Mouse (Mus musculus) lung, embryonic 15.5 days (tissue): Measurements from ENCODE around the gene C130060K24Rik. TPM values are rescaled to one million over a fixed set of nuclear protein-coding genes. Genes with fewer than 3 reads are reported as not detected.
A peak's percentile ranks its signal among the peaks of the same experiment; 100 is the strongest.

Source experiments
- ATAC-seq: fragments of 200-750 bp; cut with Nextera tagmentation; 2 replicates; pipeline ENCODE4 v1.8.0; 2017; ENCODE audit warnings: moderate number of reproducible peaks, borderline replicate concordance; ENCODE audit not compliant: low FRiP score, low TSS enrichment; ENCODE audit errors: extremely low read depth
- H3K27ac ChIP-seq: fragments of 300-500 bp; sonication (generic); 2 replicates; pipeline ENCODE4 v1.5.1; 2015; ENCODE audit warnings: moderate library complexity, mild to moderate bottlenecking, inconsistent platforms
- H3K27me3 ChIP-seq: fragments of 300-500 bp; sonication (generic); 2 replicates; pipeline ENCODE4 v1.6.1; 2015; ENCODE audit warnings: inconsistent platforms
- H3K36me3 ChIP-seq: fragments of 300-500 bp; sonication (generic); 2 replicates; pipeline ENCODE4 v1.6.1; 2015; ENCODE audit warnings: inconsistent platforms
- H3K4me1 ChIP-seq: fragments of 300-500 bp; sonication (generic); 2 replicates; pipeline ENCODE4 v1.6.1; 2015; ENCODE audit warnings: inconsistent platforms
- H3K4me2 ChIP-seq: fragments of 300-500 bp; sonication (generic); 2 replicates; pipeline ENCODE4 v1.6.1; 2015; ENCODE audit warnings: inconsistent platforms, mild to moderate bottlenecking, moderate library complexity
- H3K4me3 ChIP-seq: fragments of 300-500 bp; sonication (generic); 2 replicates; pipeline ENCODE4 v1.5.1; 2015; ENCODE audit warnings: mild to moderate bottlenecking, inconsistent platforms
- H3K9ac ChIP-seq: fragments of 300-500 bp; sonication (generic); 2 replicates; pipeline ENCODE4 v1.6.1; 2015; ENCODE audit warnings: inconsistent platforms
- H3K9me3 ChIP-seq: fragments of 300-500 bp; sonication (generic); 2 replicates; pipeline ENCODE4 v1.6.1; 2016; ENCODE audit warnings: inconsistent platforms
- WGBS: fragments of 180-500 bp; shearing (Covaris S2); methylation state at CpG from one replicate; pipeline ENCODE4 v1.1.7; 2015; 5-methylcytosine and 5-hydroxymethylcytosine counted together
- polyA plus RNA-seq: library from polyadenylated mRNA; unstranded; fragments of >200 nt; fragmentation: Nextera tagmentation; extraction: Ambion mirVana; gene quantifications from 2 replicates; pipeline ENCODE4 v1.2.1, GENCODE M21; 2015

C130060K24Rik gene
- polyA plus RNA-seq = 0.26 and 0.74 TPM in 2 replicates

DNA sequence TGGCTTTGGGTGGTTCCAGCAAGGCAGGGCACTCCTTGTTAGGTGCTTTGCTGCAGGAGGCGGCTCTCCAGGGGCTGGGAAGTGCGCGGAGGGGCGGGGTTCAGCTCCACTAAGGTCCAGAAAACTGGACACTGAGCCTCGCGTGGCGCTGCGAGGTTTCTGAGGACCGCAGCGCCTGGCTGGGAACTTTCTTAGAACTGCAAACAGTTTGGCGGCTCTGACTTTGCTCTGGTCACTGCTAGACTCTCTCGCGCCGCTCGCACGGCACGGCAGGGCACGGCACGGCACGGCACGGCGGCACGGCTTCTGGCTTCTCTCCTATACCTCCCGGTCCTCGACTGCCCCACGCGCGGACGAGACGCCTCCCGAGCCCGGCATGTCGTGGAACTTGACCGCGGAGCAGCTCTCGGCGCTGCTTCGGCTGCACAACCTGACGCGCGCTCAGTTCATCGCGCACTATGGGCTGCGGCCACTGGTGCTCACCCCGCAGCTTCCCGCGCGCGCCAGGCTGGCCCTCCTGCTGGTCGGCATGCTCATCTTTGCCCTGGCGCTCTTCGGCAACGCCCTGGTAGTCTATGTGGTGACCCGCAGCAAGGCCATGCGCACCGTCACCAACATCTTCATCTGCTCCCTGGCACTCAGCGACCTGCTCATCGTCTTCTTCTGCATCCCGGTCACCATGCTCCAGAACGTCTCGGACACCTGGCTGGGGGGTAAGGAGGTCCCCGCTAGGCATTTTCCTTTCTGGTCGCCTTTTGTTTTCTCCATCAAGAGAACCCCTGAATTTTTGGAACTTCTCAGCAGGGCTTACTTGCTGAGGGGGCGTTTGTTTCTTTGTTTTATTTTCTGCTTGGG, at the start of gene C130060K24Rik:
Gene C130060K24Rik (plus strand): TSS at position 188 of the 855 bp plus-strand sequence.
- Histone ChIP-seq H3K9me3 (no peaks in the 10 kb centered on the region), H3K36me3 (no peaks in the 10 kb centered on the region), H3K9ac (peak within 1 kb of the TSS; percentile 44), H3K27ac (no peak within 1 kb of the TSS), H3K4me3 (peak within 1 kb of the TSS; percentile 53), H3K4me1 (0 out of 2 replicates have a peak, but pooled peaks cover 4% of the 10 kb centered on the region), H3K27me3 (peaks cover 21% of the 10 kb centered on the region), H3K4me2 (peak within 1 kb of the TSS; percentile 98)
- WGBS = 1% methylated on average over 64 of the region's 64 CpGs
- ATAC-seq = peak; percentile 59; the same call in 1 of the 2 replicates

DNA sequence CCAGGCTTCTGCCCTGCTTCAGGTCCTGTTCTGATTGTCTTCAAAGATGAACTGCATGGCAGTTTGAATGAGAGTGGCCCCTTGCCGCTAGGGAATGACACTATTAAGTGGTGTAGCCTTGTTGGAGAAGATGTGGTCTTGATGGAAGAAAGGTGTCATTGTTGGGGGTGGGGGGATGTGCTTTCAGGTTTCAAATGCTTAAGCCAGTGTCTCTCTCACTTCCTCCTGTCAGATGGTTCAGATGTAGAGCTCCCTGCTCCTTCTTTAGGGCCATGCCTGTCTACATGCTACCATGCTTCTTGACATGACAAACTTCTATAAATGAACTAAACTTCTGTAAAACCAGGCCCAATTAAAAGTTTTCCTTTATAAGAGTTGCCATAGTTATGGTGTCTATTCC, 46.7 kb upstream of the C130060K24Rik start:
- ATAC-seq = no peak
- Histone ChIP-seq H3K27me3 (no peaks in the 10 kb centered on the region), H3K27ac (no peak overlapping the region), H3K9ac (no peak overlapping the region), H3K4me1 (no peaks in the 10 kb centered on the region), H3K9me3 (no peaks in the 10 kb centered on the region), H3K4me3 (no peak overlapping the region), H3K4me2 (no peak overlapping the region), H3K36me3 (no peaks in the 10 kb centered on the region)
- 84% methylated on average over 1 of the region's 1 CpGs for WGBS

DNA sequence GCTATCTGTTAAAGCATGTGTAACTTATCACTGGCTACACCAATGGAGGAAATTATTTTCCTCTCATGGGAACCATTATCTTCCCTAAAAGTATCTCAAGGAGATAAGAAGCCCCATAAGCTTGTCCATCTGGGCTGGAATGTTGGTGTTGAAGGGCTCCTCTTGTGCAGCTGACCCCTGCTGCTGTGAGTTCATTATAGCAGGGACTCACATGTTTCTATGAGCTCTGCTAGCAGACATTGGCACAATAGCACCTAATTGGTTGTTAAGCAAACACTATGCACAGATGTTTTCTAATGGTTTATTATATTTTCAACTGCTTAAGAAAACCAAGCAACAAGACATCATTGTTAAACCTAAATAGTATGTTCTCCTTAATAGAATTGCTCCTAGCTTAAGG, 41.5 kb upstream of the C130060K24Rik start:
- H3K27me3 ChIP-seq = no peaks in the 10 kb centered on the region
- no peak overlapping the region for H3K4me2 ChIP-seq
- no peaks in the 10 kb centered on the region for H3K36me3 ChIP-seq
- H3K4me1 ChIP-seq = no peaks in the 10 kb centered on the region
- H3K9ac ChIP-seq = no peak overlapping the region
- no peak overlapping the region for H3K27ac ChIP-seq
- H3K9me3 ChIP-seq = no peaks in the 10 kb centered on the region
- H3K4me3 ChIP-seq = no peak overlapping the region
- no peak for ATAC-seq

DNA sequence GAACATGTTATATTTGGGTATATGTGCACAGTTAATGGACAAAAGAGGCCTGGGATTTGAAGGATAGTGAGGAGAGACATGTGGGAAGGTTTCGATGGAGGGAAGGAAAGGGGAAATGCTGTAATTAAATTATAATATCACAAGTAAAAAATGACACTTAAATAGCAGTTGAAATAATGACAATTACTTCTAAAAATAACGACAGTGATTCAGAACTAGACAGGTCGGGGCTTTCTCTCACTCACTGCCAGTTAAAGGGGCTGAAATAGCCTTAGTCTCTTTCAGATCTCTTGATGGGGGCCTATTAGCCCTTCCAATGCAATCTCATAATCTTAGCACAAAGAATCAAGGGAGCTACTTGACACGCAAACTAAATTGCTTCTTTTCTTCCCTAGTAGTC, 39.5 kb upstream of the C130060K24Rik start:
- no peak overlapping the region for H3K4me2 ChIP-seq
- no peaks in the 10 kb centered on the region for H3K9me3 ChIP-seq
- H3K27ac ChIP-seq = no peak overlapping the region
- no peaks in the 10 kb centered on the region for H3K27me3 ChIP-seq
- no peaks in the 10 kb centered on the region for H3K36me3 ChIP-seq
- no peak overlapping the region for H3K4me3 ChIP-seq
- H3K4me1 ChIP-seq = no peaks in the 10 kb centered on the region
- H3K9ac ChIP-seq = no peak overlapping the region
- no peak for ATAC-seq
- 71% methylated on average over 4 of the region's 4 CpGs for WGBS

DNA sequence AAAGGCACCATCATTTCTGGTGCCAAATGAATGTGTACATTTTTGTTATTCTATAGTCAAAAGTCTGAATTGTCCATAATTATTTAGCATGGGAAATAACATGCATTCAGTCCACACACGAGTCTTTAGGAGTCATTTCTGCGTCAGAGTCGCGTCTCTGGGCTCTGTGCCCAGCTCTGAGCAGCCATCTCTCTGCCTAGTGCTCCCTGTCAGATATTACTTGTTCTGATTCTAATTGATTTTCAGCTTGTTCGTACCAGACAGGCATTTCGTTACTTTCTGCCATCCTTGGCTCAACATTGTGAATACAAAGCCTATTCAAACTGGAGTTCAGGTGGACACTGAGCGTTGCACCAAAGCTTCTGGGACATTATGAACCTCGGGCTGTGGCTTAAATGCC, 33.2 kb upstream of the C130060K24Rik start:
- no peak overlapping the region for H3K4me3 ChIP-seq
- no peaks in the 10 kb centered on the region for H3K4me1 ChIP-seq
- H3K9ac ChIP-seq = no peak overlapping the region
- no peak for ATAC-seq
- no peaks in the 10 kb centered on the region for H3K27me3 ChIP-seq
- WGBS = 60% methylated on average over 8 of the region's 8 CpGs
- H3K36me3 ChIP-seq = no peaks in the 10 kb centered on the region
- no peak overlapping the region for H3K4me2 ChIP-seq
- no peak overlapping the region for H3K27ac ChIP-seq
- H3K9me3 ChIP-seq = no peaks in the 10 kb centered on the region

DNA sequence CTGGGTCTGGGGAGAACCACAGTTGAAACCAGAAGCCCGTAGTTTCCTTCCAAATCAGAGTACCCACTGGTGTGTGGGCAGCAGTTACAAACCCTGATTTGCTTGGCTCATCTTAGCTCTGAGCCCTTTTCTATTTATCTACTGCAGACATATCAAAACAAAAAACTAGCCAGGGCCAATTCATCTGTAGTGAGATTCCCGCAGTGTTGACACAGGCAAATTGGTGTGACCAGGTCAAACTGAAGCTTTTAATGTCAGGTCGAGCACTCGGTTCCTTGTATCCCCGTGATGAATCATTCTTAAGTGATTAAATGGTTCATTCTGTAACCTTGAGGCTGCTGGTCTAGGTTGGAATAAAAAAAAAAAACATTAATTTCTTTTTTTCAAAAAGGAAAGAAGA, 32.6 kb upstream of the C130060K24Rik start:
- Histone ChIP-seq H3K27me3 (no peaks in the 10 kb centered on the region), H3K9ac (no peak overlapping the region), H3K36me3 (no peaks in the 10 kb centered on the region), H3K4me1 (no peaks in the 10 kb centered on the region), H3K4me2 (no peak overlapping the region), H3K4me3 (no peak overlapping the region), H3K9me3 (no peaks in the 10 kb centered on the region), H3K27ac (no peak overlapping the region)
- no peak for ATAC-seq
- 13% methylated on average over 5 of the region's 5 CpGs for WGBS

DNA sequence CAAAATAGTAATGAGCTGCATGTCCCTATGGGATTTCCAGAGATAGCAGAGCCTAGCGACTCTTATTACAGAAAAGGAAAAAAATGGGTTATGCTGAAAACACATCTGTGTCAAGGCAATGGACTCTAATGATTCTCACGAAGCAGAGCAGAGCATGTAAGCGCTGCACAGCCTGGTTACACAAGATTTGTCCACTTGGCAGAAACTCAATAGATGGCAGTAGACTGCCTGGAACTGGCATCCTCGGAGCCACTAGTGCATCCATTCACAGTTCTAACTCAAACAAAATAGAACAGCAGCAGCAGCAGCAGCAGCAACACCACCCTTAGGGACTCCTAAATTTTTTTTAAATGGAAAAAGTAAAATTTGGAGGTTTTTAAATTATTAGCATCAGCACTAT, 29.3 kb upstream of the C130060K24Rik start:
- Histone ChIP-seq H3K4me2 (no peak overlapping the region), H3K4me3 (no peak overlapping the region), H3K27ac (no peak overlapping the region), H3K9ac (no peak overlapping the region), H3K4me1 (no peaks in the 10 kb centered on the region), H3K36me3 (no peaks in the 10 kb centered on the region), H3K9me3 (no peaks in the 10 kb centered on the region), H3K27me3 (no peaks in the 10 kb centered on the region)
- 75% methylated on average over 4 of the region's 4 CpGs for WGBS
- no peak for ATAC-seq

DNA sequence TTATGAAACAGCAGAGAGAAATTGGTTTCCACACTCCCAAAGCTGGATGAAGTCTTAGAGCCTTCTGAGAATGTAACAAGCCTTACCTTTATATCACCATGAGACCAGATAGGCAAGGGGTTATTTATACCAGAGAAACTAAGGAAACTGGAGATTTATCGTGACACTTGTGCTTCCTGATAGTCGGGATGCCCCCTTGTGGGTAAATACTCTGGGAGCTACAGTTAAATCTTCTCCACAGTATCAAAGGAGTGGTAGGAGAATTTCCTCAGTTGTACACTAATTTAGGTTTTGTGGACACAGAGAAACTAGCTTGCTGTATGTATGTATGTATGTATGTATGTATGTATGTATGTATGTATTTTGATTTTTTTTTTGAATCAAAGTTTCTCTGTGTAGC, 5.0 kb upstream of the C130060K24Rik start:
- no peaks in the 10 kb centered on the region for H3K36me3 ChIP-seq
- H3K27me3 ChIP-seq = peaks cover 4% of the 10 kb centered on the region; the same call in 1 of the 2 replicates
- 51% methylated on average over 2 of the region's 2 CpGs for WGBS
- no peaks in the 10 kb centered on the region for H3K4me1 ChIP-seq
- H3K9ac ChIP-seq = no peak overlapping the region
- H3K9me3 ChIP-seq = no peaks in the 10 kb centered on the region
- no peak overlapping the region for H3K4me3 ChIP-seq
- no peak overlapping the region for H3K27ac ChIP-seq
- H3K4me2 ChIP-seq = no peak overlapping the region
- no peak for ATAC-seq

DNA sequence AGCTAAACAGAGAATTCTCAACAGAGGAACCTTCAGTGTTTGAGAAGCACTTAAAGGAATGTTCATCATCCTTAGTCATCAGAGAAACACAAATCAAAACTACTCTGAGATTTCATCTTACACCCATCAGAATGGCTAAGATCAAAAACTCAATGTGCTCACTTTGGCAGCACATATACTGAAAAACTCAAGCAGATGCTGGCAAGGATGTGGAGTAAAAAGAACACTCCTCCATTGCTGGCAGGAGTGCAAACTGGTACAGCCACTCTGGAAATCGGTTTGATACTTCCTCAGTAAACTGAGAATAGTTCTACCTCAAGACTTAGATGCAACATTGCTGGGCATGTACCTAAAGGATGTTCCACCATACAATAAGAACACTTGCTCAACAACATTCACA, 41.0 kb downstream of the C130060K24Rik start:
- no peak overlapping the region for H3K4me3 ChIP-seq
- no peaks in the 10 kb centered on the region for H3K27me3 ChIP-seq
- no peaks in the 10 kb centered on the region for H3K9me3 ChIP-seq
- H3K27ac ChIP-seq = no peak overlapping the region
- H3K36me3 ChIP-seq = no peaks in the 10 kb centered on the region
- H3K9ac ChIP-seq = no peak overlapping the region
- 81% methylated on average over 1 of the region's 1 CpGs for WGBS
- no peak for ATAC-seq
- no peaks in the 10 kb centered on the region for H3K4me1 ChIP-seq
- H3K4me2 ChIP-seq = no peak overlapping the region

DNA sequence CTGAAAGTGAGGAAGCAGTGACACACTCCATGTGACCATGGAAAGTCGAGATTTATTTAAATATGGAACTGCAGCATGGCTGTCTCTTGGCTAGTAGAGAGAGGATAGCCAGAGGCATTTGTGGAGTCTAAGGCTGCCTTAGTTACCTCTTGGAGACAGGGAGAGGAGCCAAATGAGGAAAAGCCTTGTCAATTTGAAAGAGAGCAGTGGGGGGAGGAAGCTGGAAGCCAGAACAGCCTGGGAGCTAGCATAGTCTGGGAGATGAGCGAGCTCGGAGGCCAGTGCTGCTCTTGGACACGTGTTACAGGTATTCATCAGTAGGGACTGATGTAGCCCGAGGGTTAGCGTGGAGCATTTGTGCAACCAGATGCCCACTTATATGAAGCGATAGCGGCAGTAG, 46.2 kb downstream of the C130060K24Rik start:
- no peaks in the 10 kb centered on the region for H3K4me1 ChIP-seq
- no peak overlapping the region for H3K9ac ChIP-seq
- no peaks in the 10 kb centered on the region for H3K9me3 ChIP-seq
- H3K36me3 ChIP-seq = no peaks in the 10 kb centered on the region
- no peaks in the 10 kb centered on the region for H3K27me3 ChIP-seq
- no peak overlapping the region for H3K4me3 ChIP-seq
- no peak for ATAC-seq
- 72% methylated on average over 8 of the region's 8 CpGs for WGBS
- H3K4me2 ChIP-seq = no peak overlapping the region
- no peak overlapping the region for H3K27ac ChIP-seq

DNA sequence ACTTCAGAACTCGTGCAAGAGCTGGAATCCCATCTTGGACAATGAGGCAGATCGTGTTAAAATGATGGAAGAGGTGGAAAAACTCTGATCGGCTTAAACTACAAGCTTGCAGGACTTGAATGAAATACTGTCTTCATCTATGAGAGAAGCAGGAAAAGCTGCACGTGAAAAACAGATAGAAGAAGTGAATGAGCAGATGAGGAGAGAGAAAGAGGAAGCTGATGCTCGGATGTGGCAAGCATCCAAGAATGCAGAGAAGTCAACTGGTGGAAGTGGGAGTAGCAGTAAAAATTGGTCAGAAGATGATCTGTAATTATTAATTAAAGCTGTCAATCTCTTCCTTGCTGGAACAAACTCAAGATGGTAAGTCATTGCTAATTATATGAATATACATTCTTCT, 52.3 kb downstream of the C130060K24Rik start:
- ATAC-seq = no peak

DNA sequence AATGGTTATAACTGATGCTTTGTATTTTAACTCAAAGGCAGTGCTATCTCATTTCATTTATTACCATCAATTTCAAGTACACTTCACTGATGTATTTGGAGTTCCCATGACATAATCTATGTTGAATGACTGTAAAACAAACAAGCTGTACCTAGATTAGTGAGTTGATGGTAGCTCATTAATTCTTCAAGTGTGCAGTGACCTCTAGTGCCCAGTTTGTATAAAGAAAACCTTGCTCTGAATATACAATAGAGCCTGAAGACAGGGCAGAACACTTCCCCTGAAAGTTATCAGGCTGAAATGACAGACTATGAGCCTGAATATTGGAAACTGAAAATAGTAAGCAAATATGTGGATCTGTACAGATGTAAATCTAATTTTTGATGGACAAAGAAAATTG, 72.6 kb downstream of the C130060K24Rik start:
- ATAC-seq = no peak
- Histone ChIP-seq H3K4me3 (no peak overlapping the region), H3K4me2 (no peak overlapping the region), H3K9ac (no peak overlapping the region), H3K36me3 (no peaks in the 10 kb centered on the region), H3K27me3 (no peaks in the 10 kb centered on the region), H3K9me3 (no peaks in the 10 kb centered on the region), H3K27ac (no peak overlapping the region), H3K4me1 (no peaks in the 10 kb centered on the region)

More for the DNA sequence above, 52.3 kb downstream of the C130060K24Rik start:
- no peaks in the 10 kb centered on the region for H3K27me3 ChIP-seq
- H3K4me2 ChIP-seq = no peak overlapping the region
- 65% methylated on average over 5 of the region's 5 CpGs for WGBS
- H3K36me3 ChIP-seq = no peaks in the 10 kb centered on the region
- no peak overlapping the region for H3K4me3 ChIP-seq
- no peaks in the 10 kb centered on the region for H3K9me3 ChIP-seq
- no peak overlapping the region for H3K27ac ChIP-seq
- H3K9ac ChIP-seq = no peak overlapping the region
- no peaks in the 10 kb centered on the region for H3K4me1 ChIP-seq
